Comparison of ENCODE assay signal across 8 mouse cellular contexts in genomic region chr7:64159612-64160591, GRCm38 (mm10). TPM values are rescaled to one million over a fixed set of nuclear protein-coding genes. Genes with fewer than 3 reads are reported as not detected.
A peak's percentile ranks its signal among the peaks of the same experiment; 100 is the strongest.
DNase-seq lines count a peak whose midpoint lies in the region.

No protein-coding gene starts in this region.

- DNase-seq in heart, adult 18-20 months = peak; percentile 28 to 37
- no peak for DNase-seq in heart, postnatal 10 days
- peak; percentile 3 for DNase-seq in ovary, adult 18-20 months (ENCODE audit: low spot score)
- no peak for DNase-seq in ovary, postnatal 14 days (ENCODE audit: low spot score)
- DNase-seq in lung, adult 18-20 months = peak; percentile 44 to 77
- DNase-seq in thymus, postnatal 14 days = peak; percentile 66
- no peak for DNase-seq in embryo, embryonic 9.5 days (ENCODE audit: extremely low spot score)
- no peak for DNase-seq in right cerebral cortex, postnatal 36 days (ENCODE audit: low spot score in 2 of 2)

- intact Hi-C loops in heart, postnatal 10 days (cut with DNase I) = loop anchor here (5.0 to 10.0 kb wide), 4 partner anchors 105 to 305 kb away; partner anchors contain the start of genes Klf13 and Mtmr10

RNA-seq across cellular contexts. Expression of gene Trpm1, which starts 6.3 kb away (rescaled TPM):
- under 1 TPM in 1 of 2 experiments, not detected in 1; 0.28 TPM for total RNA-seq in heart, adult 18-20 months (2021)
- under 1 TPM in 1 of 2 experiments, not detected in 1; 0.27 TPM for total RNA-seq in heart, postnatal 10 days (2021)

Comparison
In these comparisons a context has a peak if more than half of its experiments do, and no peak if none do; other contexts are left out.
1. DNase-seq: peak in heart, adult 18-20 months (2 of 2), ovary, adult 18-20 months (single experiment), lung, adult 18-20 months (2 of 2) and thymus, postnatal 14 days (single experiment); none in heart, postnatal 10 days (0 of 2), ovary, postnatal 14 days (single experiment), embryo, embryonic 9.5 days (single experiment) and right cerebral cortex, postnatal 36 days (0 of 2).